Mouse (Mus musculus) layer of hippocampus, adult 11-12 months (tissue): ENCODE measurements around the gene Srrm3.

Experiments
- DNase-seq: peaks from one replicate; pipeline ENCODE4 v3.0.0; 2022; ENCODE audit warnings: low spot score

Srrm3 gene

GRCm38 (mm10) chr5:135904259-135904658 is 97.6 kb downstream of the Srrm3 start:
- no peak for DNase-seq

DNA sequence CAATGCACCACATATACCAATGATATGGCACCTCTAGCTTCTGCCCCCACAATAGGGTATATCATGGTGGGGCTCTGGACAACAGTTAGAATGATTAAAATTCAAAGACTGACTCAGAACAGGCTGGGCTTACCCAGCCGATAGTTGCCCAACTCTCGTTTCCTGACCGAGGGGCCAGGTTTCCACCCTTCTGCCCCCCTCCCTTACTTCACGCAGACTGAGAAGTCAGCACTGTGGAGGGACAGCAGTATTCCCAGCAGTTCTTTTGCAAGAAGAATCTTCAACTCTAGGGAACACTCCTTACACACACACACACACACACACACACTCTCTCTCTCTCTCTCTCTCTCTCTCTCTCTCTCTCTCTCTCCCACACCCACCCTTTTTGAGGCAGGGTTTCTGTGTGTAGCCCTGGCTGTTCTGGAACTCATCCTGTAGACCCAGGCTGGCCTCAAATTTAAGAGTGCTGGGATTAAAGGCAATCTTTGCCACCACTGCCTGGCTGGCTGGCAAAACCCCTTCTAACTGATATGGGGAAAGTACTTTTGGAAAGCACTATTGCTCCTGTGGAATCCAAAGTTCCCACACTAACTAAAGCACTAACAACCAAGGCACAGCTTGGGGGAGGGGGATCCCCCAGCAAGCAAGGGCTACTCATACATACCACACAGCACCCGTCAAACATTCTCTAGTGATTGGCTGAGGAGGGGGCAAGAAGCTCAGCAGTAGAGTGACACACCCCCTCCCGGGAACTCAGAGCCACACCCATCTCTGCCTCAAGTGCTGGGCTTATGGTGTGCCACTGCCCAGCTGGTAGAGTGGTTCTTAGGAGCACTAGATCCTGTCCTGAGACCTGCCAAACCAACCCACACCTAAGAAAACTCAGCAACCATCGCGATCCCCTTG is 98.9 kb downstream of the Srrm3 start:
- DNase-seq = no peak

- no peak for DNase-seq
Measured at GRCm38 (mm10) chr5:135906846-135907245, 100.2 kb downstream of the Srrm3 start.

DNA sequence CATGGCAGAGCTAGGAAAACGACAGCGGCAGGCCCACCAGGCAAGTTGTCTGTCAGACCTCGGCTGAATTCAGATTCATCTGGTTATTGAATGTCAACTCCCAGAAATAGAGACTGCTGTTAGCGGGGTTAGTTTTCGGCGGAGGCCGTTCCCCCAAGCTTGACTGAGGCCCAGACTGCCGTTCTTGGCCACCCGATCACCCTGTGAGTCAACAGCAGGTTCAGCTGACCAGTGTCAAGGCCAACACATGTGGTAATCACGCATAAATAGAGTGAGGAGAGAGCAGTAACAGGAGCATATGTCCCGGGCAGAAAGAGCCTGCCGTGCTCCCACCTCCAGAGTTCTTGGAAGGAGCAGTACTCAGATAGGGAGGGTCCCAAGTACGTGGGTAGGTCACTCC is 100.6 kb downstream of the Srrm3 start:
- no peak for DNase-seq

DNA sequence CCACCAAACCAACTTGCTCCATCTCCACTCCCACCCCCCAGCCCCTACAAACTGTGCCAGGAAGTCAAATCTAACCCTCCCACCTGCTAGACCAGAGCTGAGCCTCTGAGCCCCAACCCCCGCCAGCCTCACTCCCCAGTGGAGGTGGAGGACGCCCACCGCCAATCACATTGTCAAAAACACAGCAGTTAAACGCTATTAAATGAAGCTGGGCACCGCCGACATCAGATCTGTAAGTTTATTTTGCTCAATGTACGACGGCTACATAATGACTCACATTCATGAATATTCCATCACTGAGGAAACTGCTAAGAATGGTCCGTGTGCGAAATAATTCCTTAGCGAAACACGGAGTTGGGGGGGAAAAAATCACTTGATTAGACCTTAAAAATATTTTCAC is 101.5 kb downstream of the Srrm3 start:
- no peak for DNase-seq

- DNase-seq = no peak
Measured at GRCm38 (mm10) chr5:135908989-135909388, 102.3 kb downstream of the Srrm3 start.

- DNase-seq = no peak
Measured at GRCm38 (mm10) chr5:135909646-135910045, 103.0 kb downstream of the Srrm3 start.

DNA sequence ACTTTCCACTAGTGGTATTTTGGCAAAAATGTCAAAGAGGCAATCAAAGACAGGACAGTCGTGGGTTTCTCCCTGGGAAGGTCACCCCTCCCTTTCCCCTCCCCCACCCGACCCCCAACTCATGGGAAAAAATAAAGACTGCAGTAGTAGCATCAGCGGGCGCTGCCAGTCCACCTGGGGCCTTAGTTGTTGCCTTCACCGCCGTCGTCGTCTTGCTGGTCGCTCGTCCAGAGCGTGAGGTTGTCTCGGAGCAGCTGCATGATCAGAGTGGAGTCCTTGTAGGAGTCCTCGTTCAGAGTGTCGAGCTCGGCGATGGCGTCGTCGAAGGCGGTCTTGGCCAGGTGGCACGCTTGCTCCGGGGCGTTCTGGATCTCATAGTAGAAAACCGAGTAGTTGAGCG is 104.1 kb downstream of the Srrm3 start:
- DNase-seq = no peak

DNA sequence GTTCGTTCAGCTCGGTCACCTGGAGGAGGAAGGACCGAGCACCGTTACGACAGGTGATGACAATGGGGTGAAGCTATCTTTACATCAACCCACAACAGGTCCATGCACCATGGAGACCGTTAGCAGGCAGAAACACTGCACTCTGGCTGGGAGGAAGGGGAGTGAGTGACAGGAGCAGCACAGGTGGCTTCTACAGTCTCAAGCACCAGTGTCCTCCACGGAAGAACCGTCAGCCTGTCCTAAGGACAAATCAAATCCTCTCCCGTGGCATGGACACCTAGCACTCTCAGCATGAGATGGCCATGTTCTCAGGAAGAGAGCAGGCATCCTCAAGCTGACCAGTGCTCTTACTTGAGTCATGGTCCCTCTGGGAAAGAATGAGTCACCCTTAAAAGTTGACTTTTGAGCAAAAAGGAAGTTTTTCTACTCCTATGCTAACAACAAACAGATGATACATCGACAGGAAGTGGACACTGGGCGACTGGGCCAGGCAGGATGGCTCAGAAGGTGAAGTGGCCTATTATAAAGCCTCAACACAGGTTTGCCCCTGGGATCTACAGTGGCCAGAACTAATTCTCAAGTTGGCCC is 105.0 kb downstream of the Srrm3 start:
- no peak for DNase-seq

GRCm38 (mm10) chr5:135913201-135913600 is 106.5 kb downstream of the Srrm3 start:
- no peak for DNase-seq

DNA sequence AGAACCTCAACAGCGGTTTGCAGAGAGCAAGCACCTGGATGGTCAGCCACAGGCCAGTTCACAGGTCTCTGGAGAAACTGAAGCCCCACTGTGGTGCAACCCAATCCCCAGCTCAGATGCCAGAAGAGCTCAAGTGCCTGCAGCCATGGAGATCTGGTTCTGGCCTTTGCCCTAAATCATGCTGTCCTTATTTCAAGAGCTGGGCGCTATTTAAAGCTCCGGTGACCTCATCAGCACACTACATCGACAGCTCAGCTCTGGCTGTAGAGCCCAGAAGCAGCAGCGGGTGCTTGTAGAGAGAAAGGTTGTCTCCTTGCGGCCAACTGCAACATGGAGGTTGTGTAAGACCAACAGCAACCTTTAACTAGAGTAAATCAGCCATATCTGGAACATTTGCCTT is 107.5 kb downstream of the Srrm3 start:
- no peak for DNase-seq

- no peak for DNase-seq
Measured at GRCm38 (mm10) chr5:135916051-135916565, 109.4 kb downstream of the Srrm3 start.

DNA sequence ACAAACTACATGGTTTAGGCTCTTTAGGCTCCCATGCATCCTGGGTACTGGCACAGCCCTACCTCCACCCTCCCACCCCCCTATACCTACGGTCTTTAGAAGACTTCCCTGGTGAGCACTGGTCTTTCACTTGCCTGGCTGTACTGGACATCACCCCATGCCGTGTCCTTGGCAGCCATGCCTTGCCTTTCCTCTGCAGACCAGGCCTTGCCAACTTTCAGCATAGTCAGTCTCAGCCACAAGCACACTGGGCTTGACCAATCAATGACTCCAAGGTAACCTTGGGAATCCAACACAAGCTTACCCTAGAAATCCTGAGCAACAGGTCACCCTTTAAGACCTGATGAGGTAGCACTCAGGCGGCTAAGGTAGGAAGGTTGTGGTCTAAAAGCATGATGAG is 109.9 kb downstream of the Srrm3 start:
- no peak for DNase-seq

DNA sequence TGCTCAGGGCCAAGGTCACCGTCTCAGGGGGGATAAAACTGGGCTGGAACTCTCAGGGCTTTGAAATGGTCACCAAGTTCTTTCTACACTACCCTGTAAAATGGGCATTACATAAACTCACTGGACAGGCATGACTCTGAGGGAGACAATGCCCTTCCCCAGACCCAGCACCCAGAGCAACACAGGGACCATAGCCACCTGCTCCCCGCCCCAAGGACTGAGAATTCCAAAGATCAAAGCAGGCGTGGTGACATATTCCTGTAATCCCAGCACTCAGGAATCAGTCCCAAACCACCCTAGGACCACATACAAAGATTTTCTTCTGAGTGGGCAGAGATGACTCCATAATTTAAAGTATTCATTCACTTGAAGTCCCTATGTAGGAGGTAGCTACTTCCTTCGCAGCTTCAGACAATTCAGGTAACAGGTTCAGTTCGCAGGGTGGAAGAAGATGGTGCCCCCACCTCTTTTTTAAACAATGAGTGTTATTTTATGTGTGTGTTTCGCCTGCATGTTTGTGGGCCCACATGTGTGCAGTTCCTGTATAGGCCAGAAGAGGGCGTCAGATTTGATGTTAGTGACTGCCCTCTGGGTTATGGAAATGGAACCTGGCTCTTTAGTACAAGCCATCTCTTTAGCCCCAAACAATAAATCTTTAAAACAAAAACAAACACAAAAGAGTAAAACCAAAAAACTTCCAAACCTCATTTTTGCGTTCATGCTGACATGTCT is 110.8 kb downstream of the Srrm3 start:
- no peak for DNase-seq

DNA sequence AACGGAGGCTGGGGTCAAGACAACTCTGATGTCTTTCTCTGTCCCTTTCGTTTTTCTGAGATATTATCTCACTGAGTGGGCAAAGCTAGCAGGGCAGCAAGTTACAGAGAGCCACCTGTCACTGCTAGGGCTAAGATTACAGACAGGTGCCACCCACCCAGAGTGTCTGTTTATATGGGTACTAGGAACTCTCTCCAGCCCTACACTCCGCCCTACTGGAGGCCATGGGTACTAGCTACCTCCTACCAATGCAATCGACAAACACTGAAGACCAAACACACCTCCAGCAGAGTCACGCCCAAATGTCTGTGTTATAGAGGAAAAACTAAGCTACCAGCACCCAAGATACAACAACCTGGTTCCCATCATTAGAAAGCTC is 111.4 kb downstream of the Srrm3 start:
- no peak for DNase-seq

DNA sequence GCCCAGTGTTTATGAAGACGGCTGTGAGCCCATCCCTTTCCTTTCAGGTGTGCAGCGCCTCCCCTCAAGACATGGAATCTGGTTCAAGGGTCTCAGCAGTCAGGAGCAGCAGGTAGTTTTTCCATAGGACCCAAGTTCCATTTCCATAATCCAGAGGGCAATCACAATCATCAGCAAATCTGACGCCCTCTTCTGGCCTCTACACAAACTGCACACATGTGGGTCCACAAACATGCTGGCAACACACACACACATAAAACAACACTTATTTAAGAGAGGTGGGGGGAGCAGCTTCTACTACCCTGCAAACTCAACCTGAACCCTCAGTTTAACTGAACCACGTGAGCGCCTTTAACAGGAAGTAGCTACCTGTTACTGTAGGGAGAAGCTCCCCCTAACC is 111.9 kb downstream of the Srrm3 start:
- no peak for DNase-seq

DNA sequence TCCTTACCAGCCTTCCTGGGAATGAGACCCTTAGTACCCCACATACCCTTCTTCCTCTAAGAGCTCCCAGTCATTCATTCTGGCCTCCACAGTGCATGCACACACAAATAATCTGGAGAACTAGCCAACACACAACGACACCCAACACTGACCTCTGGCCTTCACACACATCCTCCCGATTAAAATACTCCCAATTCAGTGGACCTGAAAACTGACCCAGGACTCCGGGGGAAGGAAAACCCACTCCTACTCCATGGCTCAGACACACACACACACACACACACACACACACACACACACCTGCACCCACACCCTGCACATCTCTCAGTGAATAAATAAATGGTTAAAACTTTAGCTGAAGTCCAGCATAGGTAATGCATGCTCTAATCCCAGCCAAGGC is 113.2 kb downstream of the Srrm3 start:
- no peak for DNase-seq

- no peak for DNase-seq
Measured at GRCm38 (mm10) chr5:135923901-135924300, 117.2 kb downstream of the Srrm3 start.
